Mouse (Mus musculus) G1E (cell line): ENCODE measurements around the gene Trim2.

Source experiments
- CTCF ChIP-seq: IDR thresholded peaks from 2 replicates; pipeline ENCODE4 v1.5.1; 2012; ENCODE audit warnings: low read depth, low read length, inconsistent platforms, mixed read lengths
- GATA1 ChIP-seq: IDR thresholded peaks from 2 replicates; pipeline ENCODE4 v1.6.1; 2012; ENCODE audit warnings: borderline replicate concordance, low read length, inconsistent platforms, mixed read lengths
- GATA2 ChIP-seq: IDR thresholded peaks from 2 replicates; pipeline ENCODE4 v1.6.1; 2012; ENCODE audit warnings: low read depth, low read length, inconsistent platforms, borderline replicate concordance
- POLR2AphosphoS5 ChIP-seq: IDR thresholded peaks from 2 replicates; pipeline ENCODE4 v1.6.1; 2012; ENCODE audit warnings: low read depth, low read length, inconsistent platforms; ENCODE audit not compliant: insufficient replicate concordance

DNA sequence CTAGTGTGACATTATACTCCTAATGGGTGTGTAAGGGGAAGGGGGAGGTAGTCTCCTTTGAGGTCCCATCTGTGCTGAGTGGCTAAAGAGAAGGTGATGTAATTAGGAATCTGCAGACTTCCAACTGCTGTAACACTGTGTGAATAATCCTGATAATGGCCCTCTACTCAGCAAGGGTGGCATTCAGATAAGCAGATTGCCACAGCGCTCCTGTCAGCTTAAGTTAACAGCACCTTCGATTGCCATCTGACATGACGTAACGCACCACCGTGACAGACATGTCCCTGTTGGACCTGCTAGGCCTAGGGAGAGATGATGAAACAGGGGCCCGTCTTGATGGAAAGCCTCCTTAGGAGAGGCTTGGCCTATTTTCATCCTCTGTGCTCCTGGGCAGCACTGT is 43.6 kb upstream of the Trim2 start:
- TF ChIP-seq CTCF (no peak), GATA1 (no peak), GATA2 (peak; percentile 93), POLR2AphosphoS5 (no peak)
